Comparison of ENCODE assay signal across 13 mouse cellular contexts in genomic region chr9:66887301-66887902, GRCm38 (mm10). TPM values are rescaled to one million over a fixed set of nuclear protein-coding genes. Genes with fewer than 3 reads are reported as not detected.
DNase-seq lines count a peak whose midpoint lies in the region; ATAC-seq and TF ChIP-seq lines count a peak whose summit lies in the region.
"Had no signal": no experiment of that assay in that cellular context is flagged by ENCODE, and none has a peak within 500 bp of the region (broad histone marks: within the 10 kb centered on the region; RNA-seq: fewer than 3 reads in every experiment).

No protein-coding gene starts in this region.

- TF ChIP-seq CTCF in liver, adult 2 months (IDR thresholded peaks at IDR 0.05; ENCODE audit: low read depth, low read length), result no peak

- no peak overlapping the region for H3K27ac ChIP-seq in liver, adult 2 months (replicated peaks; ENCODE audit: insufficient read depth, low read depth, low read length)
- no peak overlapping the region for H3K27ac ChIP-seq in liver, embryonic 11.5 days (ENCODE audit: low read depth, low read length)
- H3K27ac ChIP-seq in brown adipose tissue, adult 24 weeks (replicated peaks; ENCODE audit: low read depth, low read length), result peak overlapping the region; percentile 53
- peak overlapping the region; percentile 69 for H3K27ac ChIP-seq in neural tube, embryonic 13.5 days (replicated peaks)
- H3K27ac ChIP-seq in intestine, embryonic 15.5 days, result no peak overlapping the region
- H3K27ac ChIP-seq: heart, embryonic 13.5 days; liver, embryonic 14.5 days had no signal

- DNase-seq in liver, adult 2 months (ENCODE audit: extremely low read depth, low read depth, low spot score), result peak; percentile 38
- no peak for DNase-seq in liver, embryonic 11.5 days (ENCODE audit: low spot score)
- peak; percentile 43 for DNase-seq in induced T-regulatory cell, adult 2 months (ENCODE audit: low read depth)
- no peak for DNase-seq in right cerebral cortex, postnatal 36 days (ENCODE audit: low spot score in 2 of 2)
- no peak for DNase-seq in lung, postnatal 36 days
- DNase-seq: cerebellum, adult 18-20 months; gastrocnemius, postnatal 36 days had no signal

- no peak overlapping the region for H3K4me2 ChIP-seq in liver, embryonic 11.5 days
- H3K4me2 ChIP-seq in neural tube, embryonic 13.5 days, result 0 out of 2 replicates have a peak overlapping the region, but pooled peaks have one; percentile 3
- H3K4me2 ChIP-seq in intestine, embryonic 15.5 days (replicated peaks), result no peak overlapping the region
- H3K4me2 ChIP-seq: heart, embryonic 13.5 days had no signal

- no peaks in the 10 kb centered on the region for H3K36me3 ChIP-seq in liver, adult 2 months (ENCODE audit: control insufficient read depth, insufficient read depth, low read length)
- no peaks in the 10 kb centered on the region for H3K36me3 ChIP-seq in liver, embryonic 11.5 days (ENCODE audit: control insufficient read depth, insufficient read depth, low read length)
- no peaks in the 10 kb centered on the region for H3K36me3 ChIP-seq in neural tube, embryonic 13.5 days
- no peaks in the 10 kb centered on the region for H3K36me3 ChIP-seq in intestine, embryonic 15.5 days
- H3K36me3 ChIP-seq: heart, embryonic 13.5 days had no signal

- no peaks in the 10 kb centered on the region for H3K9me3 ChIP-seq in liver, embryonic 11.5 days (ENCODE audit: control insufficient read depth, low read length)
- H3K9me3 ChIP-seq in neural tube, embryonic 13.5 days, result no peaks in the 10 kb centered on the region
- no peaks in the 10 kb centered on the region for H3K9me3 ChIP-seq in intestine, embryonic 15.5 days
- H3K9me3 ChIP-seq: G1E; heart, embryonic 13.5 days had no signal

- no peak for ATAC-seq in liver, embryonic 11.5 days (replicated peaks; ENCODE audit: low FRiP score)
- peak; percentile 49; the same call in 1 of the 2 replicates for ATAC-seq in neural tube, embryonic 13.5 days (ENCODE audit: low read depth)
- ATAC-seq in intestine, embryonic 15.5 days, result no peak

- peaks cover 3% of the 10 kb centered on the region for H3K4me1 ChIP-seq in liver, adult 2 months (ENCODE audit: control insufficient read depth, insufficient read depth, low read length)
- peaks cover 27% of the 10 kb centered on the region for H3K4me1 ChIP-seq in liver, embryonic 11.5 days (replicated peaks; ENCODE audit: control insufficient read depth, insufficient read depth, low read length)
- H3K4me1 ChIP-seq in brown adipose tissue, adult 24 weeks (ENCODE audit: control insufficient read depth, insufficient read depth, insufficient read length, low read length), result peaks cover 21% of the 10 kb centered on the region
- H3K4me1 ChIP-seq in neural tube, embryonic 13.5 days (replicated peaks), result peaks cover 34% of the 10 kb centered on the region
- 0 out of 2 replicates have a peak, but pooled peaks cover 9% of the 10 kb centered on the region for H3K4me1 ChIP-seq in intestine, embryonic 15.5 days (replicated peaks)

- no peaks in the 10 kb centered on the region for H3K27me3 ChIP-seq in liver, adult 2 months (ENCODE audit: control insufficient read depth, insufficient read depth, low read length)
- H3K27me3 ChIP-seq in liver, embryonic 11.5 days (replicated peaks; ENCODE audit: control insufficient read depth, insufficient read depth, low read length), result no peaks in the 10 kb centered on the region
- H3K27me3 ChIP-seq in neural tube, embryonic 13.5 days, result no peaks in the 10 kb centered on the region
- H3K27me3 ChIP-seq in intestine, embryonic 15.5 days (replicated peaks), result no peaks in the 10 kb centered on the region
- H3K27me3 ChIP-seq: heart, embryonic 13.5 days had no signal

- no peak overlapping the region for H3K4me3 ChIP-seq in liver, adult 2 months (ENCODE audit: insufficient read depth, low read depth, low read length)
- H3K4me3 ChIP-seq in liver, embryonic 11.5 days (ENCODE audit: low read depth, low read length), result no peak overlapping the region
- H3K4me3 ChIP-seq in brown adipose tissue, adult 24 weeks (ENCODE audit: insufficient read depth, low read depth, low read length), result no peak overlapping the region
- no peak overlapping the region for H3K4me3 ChIP-seq in neural tube, embryonic 13.5 days
- H3K4me3 ChIP-seq in intestine, embryonic 15.5 days (replicated peaks), result no peak overlapping the region
- H3K4me3 ChIP-seq: heart, embryonic 13.5 days had no signal

- no peak overlapping the region for H3K9ac ChIP-seq in liver, adult 2 months (ENCODE audit: low read depth, low read length)
- H3K9ac ChIP-seq in liver, embryonic 11.5 days (ENCODE audit: low read depth, low read length), result no peak overlapping the region
- H3K9ac ChIP-seq in neural tube, embryonic 13.5 days, result no peak overlapping the region
- no peak overlapping the region for H3K9ac ChIP-seq in intestine, embryonic 15.5 days
- H3K9ac ChIP-seq: heart, embryonic 13.5 days; liver, embryonic 14.5 days had no signal

- TF ChIP-seq POLR2A in liver, adult 2 months (IDR thresholded peaks at IDR 0.05; ENCODE audit: extremely low read depth, insufficient read depth, low read length), result no peak

- WGBS in liver, adult 2 months, result 42% methylated on average over 8 of the region's 8 CpGs
- WGBS in liver, embryonic 11.5 days, result 63% methylated on average over 8 of the region's 8 CpGs
- 35% methylated on average over 8 of the region's 8 CpGs for WGBS in neural tube, embryonic 13.5 days
- 41% methylated on average over 8 of the region's 8 CpGs for WGBS in intestine, embryonic 15.5 days

- no peaks in the 10 kb centered on the region for H3K79me2 ChIP-seq in liver, adult 2 months (ENCODE audit: control insufficient read depth, insufficient read depth, low read length)

RNA-seq across cellular contexts. Expression of gene Rab8b, which starts 32.1 kb away (rescaled TPM):
- 4.1 and 4.3 TPM in 2 replicates for total RNA-seq in liver, adult 2 months (2014; rRNA removed)
- polyA plus RNA-seq in liver, adult 2 months (2012; rRNA removed), result 0.85 and 1.4 TPM in 2 replicates
- 43.1 and 44.3 TPM in 2 replicates for polyA plus RNA-seq in liver, embryonic 11.5 days (2014; fragmentation: Nextera tagmentation; extraction: Ambion mirVana)
- 8.2 and 8.9 TPM in 2 replicates for polyA plus RNA-seq in brown adipose tissue, adult 24 weeks (2012; ENCODE audit: insufficient read depth, insufficient read length, missing spikeins)
- 30.5 and 36.5 TPM in 2 replicates for polyA plus RNA-seq in neural tube, embryonic 13.5 days (2015; fragmentation: Nextera tagmentation; extraction: Ambion mirVana)
- polyA plus RNA-seq in intestine, embryonic 15.5 days (2015; fragmentation: Nextera tagmentation; extraction: Ambion mirVana), result 20.5 and 20.6 TPM in 2 replicates

RNA-seq across cellular contexts. Expression of gene Aph1c, which starts 52.9 kb away (rescaled TPM):
- 0.65 and 1.5 TPM in 2 replicates for total RNA-seq in liver, adult 2 months (2014; rRNA removed)
- 0.43 and 0.97 TPM in 2 replicates for polyA plus RNA-seq in liver, adult 2 months (2012; rRNA removed)
- 1.6 and 2.0 TPM in 2 replicates for polyA plus RNA-seq in liver, embryonic 11.5 days (2014; fragmentation: Nextera tagmentation; extraction: Ambion mirVana)
- 0.24 and 0.42 TPM in 2 replicates for polyA plus RNA-seq in brown adipose tissue, adult 24 weeks (2012; ENCODE audit: insufficient read depth, insufficient read length, missing spikeins)
- polyA plus RNA-seq in neural tube, embryonic 13.5 days (2015; fragmentation: Nextera tagmentation; extraction: Ambion mirVana), result 2.7 and 5.3 TPM in 2 replicates
- 3.4 and 4.5 TPM in 2 replicates for polyA plus RNA-seq in intestine, embryonic 15.5 days (2015; fragmentation: Nextera tagmentation; extraction: Ambion mirVana)
- polyA plus RNA-seq: G1E had no signal

RNA-seq across cellular contexts. Expression of gene Rps27l, which starts 58.5 kb away (rescaled TPM):
- 474 and 535 TPM in 2 replicates for total RNA-seq in liver, adult 2 months (2014; rRNA removed)
- 84.6 and 99.6 TPM in 2 replicates for polyA plus RNA-seq in liver, adult 2 months (2012; rRNA removed)
- 1,011 and 1,028 TPM in 2 replicates for polyA plus RNA-seq in liver, embryonic 11.5 days (2014; fragmentation: Nextera tagmentation; extraction: Ambion mirVana)
- 582 and 811 TPM in 2 replicates for polyA plus RNA-seq in brown adipose tissue, adult 24 weeks (2012; ENCODE audit: insufficient read depth, insufficient read length, missing spikeins)
- polyA plus RNA-seq in neural tube, embryonic 13.5 days (2015; fragmentation: Nextera tagmentation; extraction: Ambion mirVana), result 341 and 348 TPM in 2 replicates
- 830 and 881 TPM in 2 replicates for polyA plus RNA-seq in intestine, embryonic 15.5 days (2015; fragmentation: Nextera tagmentation; extraction: Ambion mirVana)

Comparison
In these comparisons a context has a peak if more than half of its experiments do, and no peak if none do; other contexts are left out.
1. DNase-seq: peak in liver, adult 2 months (single experiment) and induced T-regulatory cell, adult 2 months (single experiment); none in liver, embryonic 11.5 days (single experiment), right cerebral cortex, postnatal 36 days (0 of 2) and lung, postnatal 36 days (single experiment).
2. H3K27ac ChIP-seq: peak in brown adipose tissue, adult 24 weeks (single experiment) and neural tube, embryonic 13.5 days (single experiment); none in liver, adult 2 months (single experiment), liver, embryonic 11.5 days (single experiment) and intestine, embryonic 15.5 days (single experiment).